Mouse (Mus musculus) c-Kit-positive CD71-positive TER-119-positive erythroid progenitor cells, embryonic 14.5 days (primary cell): ENCODE data around the gene Gm37240.

Experiments used
- DNase-seq: peaks from one replicate; pipeline ENCODE4 v3.0.0-alpha.2; 2013; ENCODE audit warnings: low spot score

Gm37240 gene

GRCm38 (mm10) chr3:84768940-84769339 lies 1118.4 kb downstream of the Gm37240 start:
- DNase-seq: no peak

GRCm38 (mm10) chr3:84753816-84754215 lies 1133.5 kb downstream of the Gm37240 start:
- DNase-seq: no peak

- DNase-seq: no peak
Observed at GRCm38 (mm10) chr3:84749222-84749621, 1138.1 kb downstream of the Gm37240 start.

GRCm38 (mm10) chr3:84748139-84748538 lies 1139.2 kb downstream of the Gm37240 start:
- no peak for DNase-seq

GRCm38 (mm10) chr3:84745537-84746189 lies 1141.7 kb downstream of the Gm37240 start:
- DNase-seq: no peak

GRCm38 (mm10) chr3:84744707-84745106 lies 1142.6 kb downstream of the Gm37240 start:
- no peak for DNase-seq

GRCm38 (mm10) chr3:84740050-84740596 lies 1147.2 kb downstream of the Gm37240 start:
- DNase-seq: no peak

- no peak for DNase-seq
Observed at GRCm38 (mm10) chr3:84737137-84737536, 1150.2 kb downstream of the Gm37240 start.

- no peak for DNase-seq
Observed at GRCm38 (mm10) chr3:84735716-84736115, 1151.6 kb downstream of the Gm37240 start.

GRCm38 (mm10) chr3:84732516-84732915 lies 1154.8 kb downstream of the Gm37240 start:
- DNase-seq: no peak

- no peak for DNase-seq
Observed at GRCm38 (mm10) chr3:84732016-84732502, 1155.3 kb downstream of the Gm37240 start.

- DNase-seq: no peak
Observed at GRCm38 (mm10) chr3:84731403-84732015, 1155.8 kb downstream of the Gm37240 start.

GRCm38 (mm10) chr3:84731003-84731402 lies 1156.3 kb downstream of the Gm37240 start:
- DNase-seq: no peak

- DNase-seq: no peak
Observed at GRCm38 (mm10) chr3:84729806-84730205, 1157.5 kb downstream of the Gm37240 start.

GRCm38 (mm10) chr3:84723996-84724395 lies 1163.3 kb downstream of the Gm37240 start:
- no peak for DNase-seq

GRCm38 (mm10) chr3:84722680-84723079 lies 1164.6 kb downstream of the Gm37240 start:
- DNase-seq: no peak

GRCm38 (mm10) chr3:84715073-84715768 lies 1172.1 kb downstream of the Gm37240 start:
- no peak for DNase-seq

- DNase-seq: no peak
Observed at GRCm38 (mm10) chr3:84712941-84713340, 1174.4 kb downstream of the Gm37240 start.

- no peak for DNase-seq
Observed at GRCm38 (mm10) chr3:84710723-84711122, 1176.6 kb downstream of the Gm37240 start.

- DNase-seq: no peak
Observed at GRCm38 (mm10) chr3:84709967-84710366, 1177.4 kb downstream of the Gm37240 start.

- DNase-seq: no peak
Observed at GRCm38 (mm10) chr3:84709100-84709499, 1178.2 kb downstream of the Gm37240 start.

- DNase-seq: no peak
Observed at GRCm38 (mm10) chr3:84708469-84708868, 1178.8 kb downstream of the Gm37240 start.

- no peak for DNase-seq
Observed at GRCm38 (mm10) chr3:84705224-84705623, 1182.1 kb downstream of the Gm37240 start.
